Mouse (Mus musculus) A20 (cell line): ENCODE measurements at regions not wholly inside any gene's neighbourhood (a gene's known extent, or its start where the extent isn't known, plus 50 kb on each side); places are given as distances from the start of the nearest gene placed in this dataset.
A peak's percentile ranks its signal among the peaks of the same experiment; 100 is the strongest.

Experiments used
- DNase-seq: peaks from one replicate; pipeline ENCODE4 v3.0.0-alpha.2; 2011; ENCODE audit warnings: low read depth, low spot score

DNA sequence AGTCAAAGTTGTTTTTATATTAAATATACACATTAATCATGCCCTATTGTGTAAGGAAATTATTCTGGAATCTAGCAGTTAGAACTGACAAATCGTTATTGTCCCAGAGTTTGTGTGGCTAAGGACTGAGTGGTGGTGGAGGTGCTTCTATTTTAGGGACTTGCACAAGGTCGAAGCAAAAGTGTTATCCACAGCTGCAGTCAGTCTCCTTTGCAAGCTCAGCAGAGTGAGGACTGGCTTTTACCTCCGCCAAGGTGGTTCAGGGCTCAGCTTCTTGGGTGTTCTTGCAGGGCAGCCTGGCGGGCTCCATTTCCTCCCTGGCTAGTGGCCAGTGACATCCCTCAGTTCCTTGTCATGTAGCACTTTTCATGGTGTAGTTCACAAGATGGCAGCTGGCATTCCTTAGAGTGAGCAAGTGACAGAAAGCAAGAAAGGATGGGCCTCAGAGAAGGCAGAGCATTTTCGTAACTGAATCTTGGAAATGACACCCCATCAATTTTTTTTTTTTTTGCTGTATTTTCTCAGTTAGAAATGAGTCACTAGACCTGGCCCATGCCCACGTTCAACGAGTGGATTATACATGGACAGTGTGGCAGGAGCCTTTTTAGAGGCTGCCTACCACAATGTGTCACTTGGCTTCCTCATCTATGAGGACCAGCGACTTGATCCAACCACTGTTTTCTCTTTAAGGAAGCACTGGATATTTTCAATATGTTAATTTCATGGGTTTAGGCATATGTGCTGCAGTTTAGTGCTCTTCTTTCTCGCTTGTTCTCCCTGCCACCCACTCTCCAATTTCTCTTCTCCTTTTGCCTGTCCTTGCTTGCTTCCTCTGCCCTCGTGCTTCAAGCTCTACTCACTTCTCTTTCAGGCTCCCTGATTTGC is 129.1 kb upstream of the Zeb2 start:
- peak; percentile 47 for DNase-seq

DNA sequence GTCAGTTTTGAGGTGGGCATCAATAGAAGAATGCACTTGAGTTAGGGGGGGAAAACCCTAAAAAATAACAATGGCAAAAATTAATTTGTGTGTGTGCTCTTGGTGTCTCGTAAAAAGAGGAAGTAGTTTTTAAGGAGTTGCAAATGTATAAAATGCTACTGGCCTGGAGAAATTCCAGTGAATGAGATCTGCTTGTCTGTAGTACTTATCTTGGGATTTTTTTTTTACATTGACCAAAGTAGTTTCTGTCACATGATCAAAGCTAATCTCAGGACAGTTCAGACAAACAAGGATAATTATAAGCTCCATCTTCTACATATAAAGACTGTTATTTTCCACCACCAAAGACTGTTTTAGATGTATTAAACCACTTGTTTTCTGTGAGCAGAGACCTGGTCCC is 128.3 kb upstream of the Zeb2 start:
- peak; percentile 31 for DNase-seq

DNA sequence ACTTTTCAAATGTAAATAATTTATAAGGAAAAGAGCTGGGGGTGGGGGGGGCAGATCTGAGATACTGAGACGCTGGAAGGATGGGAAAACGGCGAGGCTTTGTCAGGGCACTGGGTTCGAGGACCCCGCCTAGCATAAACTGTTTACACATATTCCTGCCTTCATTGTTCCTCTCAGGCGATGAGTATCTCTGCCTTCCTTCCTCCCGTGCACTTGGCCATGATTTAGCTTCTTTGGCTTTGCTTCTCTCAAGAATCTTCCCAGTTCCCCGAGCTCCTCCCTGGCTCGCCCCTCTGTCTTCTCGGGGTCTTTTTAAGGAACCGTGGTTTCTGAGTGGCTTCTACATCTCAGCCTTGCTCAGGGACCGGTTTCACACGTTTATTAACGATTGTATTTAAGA is 127.3 kb upstream of the Zeb2 start:
- no peak for DNase-seq

DNA sequence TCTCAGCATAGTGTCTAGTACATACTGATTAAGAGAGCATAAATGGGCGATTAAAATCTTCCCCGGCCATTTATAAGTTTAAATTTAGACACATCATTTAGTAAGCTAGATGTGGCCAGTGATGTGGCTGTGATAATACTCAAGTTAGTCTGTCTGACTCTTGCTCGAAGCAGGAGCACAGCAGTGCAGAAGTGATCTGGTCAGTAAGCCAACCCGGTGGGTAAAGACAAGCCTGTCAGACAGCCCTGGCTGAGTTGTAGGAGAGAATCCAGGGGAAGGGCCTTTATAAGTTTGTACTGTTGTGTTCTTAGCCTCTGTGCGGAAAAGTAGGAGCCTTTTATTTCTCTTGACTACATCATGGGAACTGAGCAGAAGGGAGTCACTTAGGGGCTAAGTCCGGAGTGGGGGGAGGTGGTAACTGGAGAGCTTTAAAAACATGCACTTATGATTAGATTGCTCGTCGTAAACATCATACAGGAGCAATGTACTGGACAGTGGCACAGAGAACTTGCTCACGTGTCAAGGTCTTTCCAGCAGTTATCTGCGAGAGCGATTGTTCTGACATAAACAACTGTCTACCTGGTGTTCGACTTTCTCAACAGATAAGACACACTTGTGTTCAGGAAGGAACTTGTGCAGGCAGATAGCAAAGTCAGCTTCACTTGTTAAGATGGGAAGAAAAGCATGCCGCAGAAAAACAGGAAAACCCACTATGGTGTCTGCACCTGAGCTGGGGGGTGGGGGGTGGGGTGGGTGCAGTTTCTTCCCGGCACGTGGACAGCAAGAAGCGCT is 122.5 kb upstream of the Zeb2 start:
- DNase-seq, result no peak

DNA sequence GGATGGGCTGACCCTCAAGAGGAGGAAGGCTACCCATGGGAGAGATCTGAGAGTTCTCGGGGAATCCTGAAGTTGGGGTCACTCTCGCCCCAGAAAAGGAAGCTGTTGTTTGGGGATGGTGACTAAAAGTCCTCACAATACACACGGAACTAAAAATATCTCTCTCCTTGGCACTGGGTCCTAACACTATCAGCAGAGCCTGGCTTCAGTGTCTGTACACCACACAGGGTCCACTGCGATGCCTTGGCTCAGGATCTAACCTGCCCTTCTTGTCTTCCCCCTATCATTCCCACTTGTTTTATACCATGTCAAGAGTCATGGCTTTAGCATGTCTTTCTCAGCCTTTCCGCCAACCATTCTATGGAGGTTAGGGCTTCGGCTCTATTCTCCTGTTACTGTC is 121.8 kb upstream of the Zeb2 start:
- no peak for DNase-seq

DNA sequence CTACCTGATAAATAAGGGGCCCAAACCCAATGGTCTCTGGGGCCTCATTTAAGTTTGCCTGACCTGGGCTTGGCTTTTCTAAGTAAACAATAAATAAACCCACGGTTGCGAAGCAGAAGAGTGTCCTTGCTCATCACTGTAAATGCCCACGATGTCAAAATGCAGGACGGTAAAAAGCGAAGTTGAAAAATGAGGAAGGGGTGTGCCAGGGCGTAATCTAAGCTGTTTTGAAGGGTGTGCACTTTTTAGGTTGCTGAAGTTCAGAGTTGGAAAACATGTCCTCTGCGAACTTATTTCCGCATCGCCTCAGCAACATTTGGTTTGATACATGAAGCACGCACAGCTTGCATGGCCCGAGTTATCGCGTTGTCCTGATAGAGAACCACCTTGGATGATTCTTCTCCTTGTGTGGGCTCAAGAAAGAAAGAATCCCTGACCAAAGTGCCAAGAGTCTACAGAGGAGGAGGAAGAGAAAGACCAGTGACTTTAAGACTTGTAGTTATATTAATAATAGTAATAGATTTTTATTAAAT is 119.0 kb upstream of the Zeb2 start:
- no peak for DNase-seq

DNA sequence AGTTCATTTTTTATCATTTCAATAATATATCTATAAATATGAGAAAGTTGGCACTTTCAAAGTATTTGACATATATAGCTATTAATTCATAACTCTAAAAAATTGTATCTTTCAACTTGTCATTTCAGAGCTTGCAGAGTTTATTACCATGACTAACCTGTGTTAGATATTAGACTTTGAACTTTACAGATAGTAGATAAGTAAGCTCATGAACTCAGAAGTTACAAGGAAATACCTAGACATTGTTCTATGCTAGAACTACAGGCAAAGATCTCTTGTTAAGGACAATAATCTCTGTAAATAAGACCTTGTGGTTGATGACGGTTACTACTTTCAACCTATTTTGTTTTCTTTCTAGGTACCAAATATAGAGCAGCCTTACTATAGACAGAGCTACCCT is 117.0 kb upstream of the Zeb2 start:
- DNase-seq, result no peak

DNA sequence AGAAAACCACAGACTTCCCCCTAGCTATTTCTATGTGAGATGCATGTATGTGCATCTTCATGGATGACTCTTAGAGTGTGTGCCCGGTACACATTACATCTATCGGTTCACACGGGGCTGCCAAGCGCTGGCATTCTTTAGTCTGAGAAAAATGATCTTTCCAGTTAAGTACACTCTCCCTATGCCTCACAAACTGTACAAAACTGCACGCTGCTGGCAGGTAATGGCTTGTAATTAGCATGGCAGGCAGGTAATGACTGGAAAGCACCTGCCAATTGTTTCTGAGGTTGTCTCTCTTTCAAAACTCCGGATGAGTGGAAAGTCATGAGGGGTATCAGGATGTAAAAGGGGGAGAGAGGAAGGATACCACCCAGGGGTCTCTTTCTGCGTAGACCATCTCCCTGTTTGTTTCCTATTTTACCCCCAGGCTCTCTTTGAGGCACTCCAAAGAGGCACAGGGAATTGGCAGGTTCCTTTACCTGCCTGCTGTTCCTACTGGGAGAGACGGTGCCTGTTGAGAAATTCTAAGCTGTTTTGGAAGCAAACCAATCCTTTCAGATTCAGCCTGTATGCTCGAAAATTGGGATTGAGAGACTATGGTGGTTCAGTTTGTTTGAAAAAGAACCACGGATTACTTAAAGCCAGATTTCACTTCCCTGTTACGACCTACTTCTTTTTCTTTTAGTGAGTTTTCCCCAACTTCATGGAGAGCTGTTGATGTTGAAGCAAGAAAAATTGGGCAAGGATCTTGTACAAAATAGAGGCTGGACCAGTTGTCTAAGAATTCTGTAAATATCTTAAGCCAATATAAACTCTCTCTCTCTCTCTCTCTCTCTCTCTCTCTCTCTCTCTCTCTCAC is 113.4 kb upstream of the Zeb2 start:
- DNase-seq, result no peak

DNA sequence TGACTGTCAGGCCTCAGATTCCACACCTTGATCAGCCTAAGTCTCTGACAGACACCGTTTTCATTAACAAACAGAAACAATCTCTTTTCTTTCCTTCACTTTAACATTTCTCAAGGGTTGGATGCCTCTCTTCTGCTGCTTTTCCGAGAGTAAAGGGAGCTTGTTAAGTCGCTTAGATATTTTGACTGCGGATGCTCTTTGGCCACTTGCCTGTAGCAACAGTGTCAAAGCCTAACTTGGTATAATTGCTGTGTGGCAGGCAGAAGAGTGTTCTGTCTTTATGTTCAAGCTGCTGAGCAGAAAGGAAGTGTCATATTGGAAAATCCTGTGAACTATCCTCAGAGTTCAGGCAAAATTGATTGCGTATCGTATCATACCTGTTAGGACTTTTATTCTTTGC is 112.3 kb upstream of the Zeb2 start:
- no peak for DNase-seq

DNA sequence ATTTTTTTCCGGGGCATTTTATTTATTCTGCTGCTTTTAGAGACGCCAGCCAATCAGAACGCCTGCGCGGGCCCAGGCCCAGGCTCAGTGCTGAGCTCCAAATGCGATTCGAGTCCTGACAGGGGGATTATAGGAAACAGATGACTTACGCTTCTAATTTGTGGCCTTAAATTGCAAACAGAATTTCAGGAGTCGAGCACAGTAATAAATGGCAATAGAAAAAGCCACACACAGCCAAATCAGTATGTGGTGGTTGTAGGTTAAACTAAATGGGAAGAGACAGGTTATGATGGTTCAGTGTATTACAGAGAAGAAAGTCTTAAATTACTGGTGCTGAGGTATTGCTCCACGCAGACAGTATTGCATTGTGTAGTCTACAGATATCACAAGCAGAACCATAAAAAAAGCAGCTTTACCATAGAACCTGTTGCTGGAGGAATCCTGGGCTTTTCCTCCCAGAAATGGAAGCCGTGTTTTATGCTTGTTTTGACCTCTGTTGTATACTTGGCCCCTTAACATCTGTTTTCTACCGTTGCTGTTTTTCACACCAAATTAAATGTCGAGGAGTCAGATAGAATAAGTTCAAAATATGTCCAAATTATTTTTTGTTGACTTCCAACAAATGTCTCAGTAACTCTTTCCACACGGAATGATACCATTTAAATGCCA is 110.2 kb upstream of the Zeb2 start:
- no peak for DNase-seq

DNA sequence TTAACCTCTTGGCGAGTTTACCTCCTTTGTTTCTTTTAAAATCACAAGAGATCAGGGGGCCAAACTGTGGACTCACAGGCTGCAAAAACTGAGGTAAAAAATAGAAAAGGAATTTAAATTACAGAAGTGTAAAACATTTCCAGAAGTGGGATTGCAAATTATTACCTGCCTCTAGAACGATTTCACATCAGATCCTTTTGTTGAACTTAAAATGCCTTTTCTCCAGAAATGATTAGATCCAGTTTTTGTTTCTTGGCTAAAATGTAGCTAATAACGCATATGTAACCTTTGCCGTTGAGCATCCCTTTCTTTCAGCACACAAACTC is 108.8 kb upstream of the Zeb2 start:
- DNase-seq, result no peak

DNA sequence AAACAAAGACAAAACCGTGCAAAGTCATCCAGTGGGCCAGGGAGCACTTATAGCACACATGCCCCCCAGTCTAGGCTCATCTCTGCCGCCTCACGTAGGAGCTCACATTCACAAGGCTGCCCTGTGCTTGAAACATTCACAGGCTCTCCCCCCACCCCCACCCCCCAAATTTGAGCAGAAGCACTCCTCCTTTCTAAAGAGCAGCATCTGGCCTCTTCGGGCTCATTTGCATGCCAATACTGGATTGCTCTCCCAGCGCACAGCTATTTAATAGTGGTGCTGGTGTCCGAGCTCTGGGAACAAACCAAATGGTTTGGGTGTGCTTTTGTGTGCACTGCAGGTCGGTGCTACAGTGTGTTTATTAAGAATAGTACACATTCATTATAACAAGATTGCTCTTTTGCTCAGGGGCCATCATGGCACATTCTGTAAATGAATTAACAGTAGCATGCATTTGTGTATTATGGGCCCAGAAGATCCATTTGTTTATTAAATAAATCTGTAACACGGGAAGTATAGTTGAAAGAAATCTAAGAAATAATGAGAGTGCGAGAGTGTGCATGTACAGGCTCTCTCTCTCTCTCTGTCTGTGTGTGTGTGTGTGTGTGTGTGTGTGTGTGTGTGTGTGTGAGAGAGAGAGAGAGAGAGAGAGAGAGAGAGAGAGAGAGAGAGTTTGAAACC is 108.3 kb upstream of the Zeb2 start:
- no peak for DNase-seq

DNA sequence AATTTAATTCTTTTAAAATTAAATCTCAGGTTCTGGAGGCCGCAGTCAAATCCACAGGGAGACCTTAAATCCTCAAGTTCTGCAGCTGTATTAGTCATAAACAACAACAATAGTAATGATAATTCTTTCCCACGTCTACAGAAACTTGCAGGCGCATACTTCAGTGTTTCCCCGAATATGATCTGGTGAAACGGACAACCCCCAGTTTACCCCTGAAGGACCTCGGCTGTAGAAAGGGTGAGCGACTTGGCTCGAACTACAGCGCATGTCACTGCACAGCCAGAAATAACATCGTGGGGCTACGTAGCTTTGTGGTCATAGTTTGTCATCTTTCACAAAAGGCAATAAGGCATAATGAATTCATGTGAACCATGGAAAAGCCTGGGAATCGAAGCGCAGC is 105.0 kb upstream of the Zeb2 start:
- no peak for DNase-seq

DNA sequence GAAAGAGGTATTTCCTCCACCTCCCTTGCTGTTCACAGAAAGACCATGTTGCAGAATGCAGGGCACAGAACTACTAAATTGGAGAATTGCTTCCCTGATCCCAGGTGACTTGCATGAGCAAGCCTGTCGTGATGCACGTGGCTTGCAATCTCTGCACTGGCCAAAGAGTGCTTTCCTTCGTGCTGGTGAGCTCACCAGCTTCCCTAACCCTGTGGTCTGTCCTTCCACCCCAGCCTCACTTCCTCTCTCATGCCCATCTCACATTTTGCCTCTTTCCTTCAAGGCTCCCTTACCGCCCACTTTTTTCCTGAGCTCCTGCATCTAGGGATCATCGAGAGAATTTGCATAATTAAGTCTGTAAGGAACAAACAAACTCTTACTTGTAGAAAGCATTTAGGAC is 102.7 kb upstream of the Zeb2 start:
- no peak for DNase-seq

DNA sequence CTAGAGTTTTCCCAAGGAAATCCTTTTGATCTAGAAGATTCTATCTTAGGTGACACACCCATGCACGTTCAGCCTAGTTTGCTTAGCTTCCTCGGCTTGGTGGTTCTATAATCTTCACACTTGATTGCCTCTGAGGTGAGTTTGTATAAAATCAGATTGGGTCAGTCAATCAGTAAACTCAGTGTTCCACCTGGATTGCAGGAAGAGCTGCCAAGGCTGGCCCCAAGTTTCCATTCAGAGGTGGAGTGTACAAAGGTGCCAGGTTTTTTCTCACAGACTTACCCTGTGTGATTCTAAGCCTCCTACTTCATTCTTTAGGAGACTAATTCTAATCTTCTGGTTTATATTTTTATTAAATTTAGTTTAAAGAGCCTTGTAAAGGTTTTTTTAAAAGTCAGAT is 95.6 kb upstream of the Zeb2 start:
- no peak for DNase-seq

DNA sequence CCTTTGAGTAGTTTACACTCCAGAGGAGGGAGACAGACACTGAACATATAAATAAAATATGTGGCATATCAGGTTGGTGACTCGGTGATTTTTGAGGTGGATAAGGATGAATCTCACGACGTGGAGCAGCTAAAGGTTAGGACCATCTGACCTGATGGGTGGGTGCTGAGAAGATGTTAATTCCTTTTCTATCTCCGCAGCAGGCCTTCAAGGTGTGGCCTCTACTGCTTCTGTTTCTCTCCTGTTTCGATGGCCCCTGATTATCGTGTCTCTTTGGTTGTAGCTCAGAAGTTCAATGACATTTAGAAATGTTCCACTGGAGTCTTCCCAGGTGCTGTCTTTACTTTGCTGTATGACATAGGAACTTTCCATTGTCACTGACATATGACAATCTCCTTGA is 91.3 kb upstream of the Zeb2 start:
- no peak for DNase-seq

DNA sequence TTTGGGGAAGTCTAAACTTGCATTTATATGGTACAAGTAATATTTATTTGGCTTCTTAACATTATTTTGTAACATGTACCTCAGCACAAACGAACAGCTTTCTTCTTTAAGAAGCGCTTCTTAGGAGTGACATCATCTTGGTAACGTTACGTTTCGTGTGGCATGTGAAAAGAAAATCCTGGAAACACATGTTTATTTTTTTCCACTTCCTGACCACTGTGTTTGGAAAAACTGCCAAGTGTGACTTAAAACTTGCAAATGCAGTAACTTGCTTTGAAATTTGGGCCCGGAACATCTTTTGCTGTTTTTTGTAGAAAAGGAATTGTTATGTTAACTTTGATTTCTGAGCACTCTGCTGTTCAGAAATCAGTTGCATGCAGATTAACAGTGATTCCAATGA is 88.6 kb upstream of the Zeb2 start:
- no peak for DNase-seq

DNA sequence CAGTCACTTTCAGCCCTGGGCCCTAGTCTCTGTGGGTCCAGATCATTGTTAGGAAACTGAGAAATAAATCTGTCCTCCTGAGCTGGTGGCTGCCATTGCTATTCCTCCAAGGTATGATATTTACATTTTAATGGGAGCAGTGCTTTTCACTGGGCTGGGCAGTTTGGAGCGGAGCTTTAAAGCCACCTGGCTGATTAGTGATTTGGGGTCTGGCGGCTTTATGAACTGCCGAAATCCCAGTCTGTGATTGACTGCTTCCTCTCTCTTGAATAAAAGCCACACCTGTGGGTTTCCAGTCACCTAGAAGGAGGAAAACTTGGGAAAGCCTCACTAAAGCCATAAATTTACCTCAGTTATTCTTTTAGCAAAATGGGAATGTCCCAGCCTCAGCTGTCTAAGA is 88.0 kb upstream of the Zeb2 start:
- DNase-seq, result no peak

DNA sequence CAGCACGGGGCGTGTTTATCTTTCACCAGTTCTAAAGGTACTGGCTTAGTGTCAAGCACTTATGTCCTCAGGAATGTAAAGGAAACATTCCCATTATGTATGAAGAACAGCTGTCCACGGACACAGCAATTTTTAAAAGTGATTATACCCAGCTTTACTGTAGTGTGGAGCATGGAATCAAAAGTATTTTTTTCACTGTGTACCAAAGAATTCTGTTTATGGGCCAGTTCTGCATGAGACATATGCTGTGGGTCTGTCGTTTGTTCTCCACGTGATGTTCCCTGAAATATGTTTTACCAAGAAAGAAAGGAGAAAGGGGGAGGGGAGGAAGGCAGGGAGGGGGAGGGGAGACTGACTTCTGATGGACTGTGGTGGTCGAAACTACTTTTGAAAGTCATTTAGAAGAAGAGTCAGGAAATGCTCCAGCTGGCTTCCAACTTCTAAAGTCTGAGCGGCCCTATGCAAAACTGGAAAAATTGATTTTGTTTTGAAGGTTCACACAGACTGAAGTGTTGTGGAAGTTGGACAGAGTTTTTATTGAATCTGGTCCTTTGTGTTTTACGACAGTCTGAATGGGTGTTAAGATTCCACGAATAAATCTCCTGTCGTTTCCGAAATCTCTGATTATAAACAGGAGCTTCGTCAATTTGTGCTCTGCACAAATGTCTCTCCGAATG is 80.9 kb upstream of the Zeb2 start:
- no peak for DNase-seq

DNA sequence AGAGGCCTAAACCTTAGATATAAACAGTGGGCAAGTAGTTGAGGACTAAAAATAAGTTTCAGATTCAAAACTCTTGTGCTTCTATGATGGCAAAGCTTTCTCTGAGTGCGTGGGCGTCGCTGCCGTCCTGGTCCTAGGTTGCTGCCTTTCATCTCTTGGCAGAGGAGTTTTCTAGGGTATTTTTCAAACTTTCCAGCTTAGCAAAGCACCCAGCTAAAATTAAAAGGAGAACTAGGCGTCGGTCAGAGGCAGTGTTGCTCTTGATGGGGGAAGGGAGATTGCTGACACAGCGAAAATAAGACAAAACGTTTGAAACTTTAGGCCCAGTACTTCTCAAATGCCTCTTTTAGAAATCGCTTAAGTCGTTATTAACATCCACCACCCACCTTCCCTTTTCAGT is 80.1 kb upstream of the Zeb2 start:
- no peak for DNase-seq
